Comparison of ENCODE assay signal across 8 mouse cellular contexts in genomic region chr11:120352571-120353290, GRCm38 (mm10). TPM values are rescaled to one million over a fixed set of nuclear protein-coding genes. Genes with fewer than 3 reads are reported as not detected.
DNase-seq lines count a peak whose midpoint lies in the region; ATAC-seq and TF ChIP-seq lines count a peak whose summit lies in the region.

No protein-coding gene starts in this region.

- H3K27ac ChIP-seq in kidney, embryonic 14.5 days (ENCODE audit: low read depth, low read length) = peak overlapping the region; percentile 25
- H3K27ac ChIP-seq in forebrain, embryonic 14.5 days (ENCODE audit: low read depth, low read length) = peak overlapping the region; percentile 66; the same call in 1 of the 2 replicates
- H3K27ac ChIP-seq in intestine, embryonic 15.5 days = peak overlapping the region; percentile 100
- H3K27ac ChIP-seq in lung, postnatal 0 days (ENCODE audit: low read length) = peak overlapping the region; percentile 84
- peak overlapping the region; percentile 100 for H3K27ac ChIP-seq in stomach, postnatal 0 days (replicated peaks)

- no peak for TF ChIP-seq CTCF in lung, postnatal 0 days (IDR thresholded peaks at IDR 0.05)
- no peak for TF ChIP-seq CTCF in stomach, postnatal 0 days (IDR thresholded peaks at IDR 0.05; ENCODE audit: low read depth)

- H3K27me3 ChIP-seq in kidney, embryonic 14.5 days (ENCODE audit: control insufficient read depth, insufficient read depth, low read length) = no peaks in the 10 kb centered on the region
- H3K27me3 ChIP-seq in forebrain, embryonic 14.5 days (replicated peaks; ENCODE audit: control insufficient read depth, insufficient read depth, low read length) = no peaks in the 10 kb centered on the region
- no peaks in the 10 kb centered on the region for H3K27me3 ChIP-seq in intestine, embryonic 15.5 days (replicated peaks)
- no peaks in the 10 kb centered on the region for H3K27me3 ChIP-seq in lung, postnatal 0 days (replicated peaks; ENCODE audit: insufficient read depth, low read length)
- no peaks in the 10 kb centered on the region for H3K27me3 ChIP-seq in stomach, postnatal 0 days (ENCODE audit: control insufficient read depth, insufficient read depth, low read length)

- no peaks in the 10 kb centered on the region for H3K9me3 ChIP-seq in kidney, embryonic 14.5 days (ENCODE audit: control insufficient read depth, low read length)
- no peaks in the 10 kb centered on the region for H3K9me3 ChIP-seq in forebrain, embryonic 14.5 days (replicated peaks; ENCODE audit: control insufficient read depth, low read length)
- no peaks in the 10 kb centered on the region for H3K9me3 ChIP-seq in intestine, embryonic 15.5 days
- no peaks in the 10 kb centered on the region for H3K9me3 ChIP-seq in lung, postnatal 0 days (ENCODE audit: low read length)
- H3K9me3 ChIP-seq in stomach, postnatal 0 days (ENCODE audit: control insufficient read depth, low read length) = no peaks in the 10 kb centered on the region

- no peak for DNase-seq in kidney, adult 8-10 months
- DNase-seq in T-cell, adult 2 months (ENCODE audit: low spot score) = peak; percentile 20
- peak; percentile 62 for DNase-seq in forebrain, embryonic 14.5 days (ENCODE audit: low spot score)
- DNase-seq in lung, postnatal 0 days (ENCODE audit: low spot score) = peak; percentile 75
- peak; percentile 58 for DNase-seq in stomach, postnatal 0 days (ENCODE audit: low spot score)
- DNase-seq in ovary, postnatal 36 days (ENCODE audit: low spot score) = no peak

- H3K36me3 ChIP-seq in kidney, embryonic 14.5 days (ENCODE audit: control insufficient read depth, insufficient read depth, low read length) = no peaks in the 10 kb centered on the region
- H3K36me3 ChIP-seq in forebrain, embryonic 14.5 days (ENCODE audit: control insufficient read depth, insufficient read depth, low read length) = no peaks in the 10 kb centered on the region
- no peaks in the 10 kb centered on the region for H3K36me3 ChIP-seq in intestine, embryonic 15.5 days
- H3K36me3 ChIP-seq in lung, postnatal 0 days (ENCODE audit: insufficient read depth, low read length) = no peaks in the 10 kb centered on the region
- H3K36me3 ChIP-seq in stomach, postnatal 0 days (ENCODE audit: control insufficient read depth, insufficient read depth, low read length) = no peaks in the 10 kb centered on the region

- H3K9ac ChIP-seq in kidney, embryonic 14.5 days (ENCODE audit: low read depth, low read length) = no peak overlapping the region
- H3K9ac ChIP-seq in forebrain, embryonic 14.5 days (ENCODE audit: low read length) = peak overlapping the region; percentile 35; the same call in 1 of the 2 replicates
- H3K9ac ChIP-seq in intestine, embryonic 15.5 days = 0 out of 2 replicates have a peak overlapping the region, but pooled peaks have one; percentile 20
- H3K9ac ChIP-seq in lung, postnatal 0 days (replicated peaks; ENCODE audit: low read depth) = 0 out of 2 replicates have a peak overlapping the region, but pooled peaks have one; percentile 4
- peak overlapping the region; percentile 41; the same call in 1 of the 2 replicates for H3K9ac ChIP-seq in stomach, postnatal 0 days (ENCODE audit: low read length)

- no peak overlapping the region for H3K4me2 ChIP-seq in kidney, embryonic 14.5 days (replicated peaks; ENCODE audit: low read depth, low read length)
- H3K4me2 ChIP-seq in forebrain, embryonic 14.5 days (ENCODE audit: low read length) = no peak overlapping the region
- H3K4me2 ChIP-seq in intestine, embryonic 15.5 days (replicated peaks) = no peak overlapping the region
- no peak overlapping the region for H3K4me2 ChIP-seq in lung, postnatal 0 days (replicated peaks; ENCODE audit: low read depth, low read length)
- H3K4me2 ChIP-seq in stomach, postnatal 0 days (replicated peaks; ENCODE audit: low read depth) = no peak overlapping the region; the same call in 1 of the 2 replicates

- 56% methylated on average over 13 of the region's 13 CpGs for WGBS in kidney, embryonic 14.5 days
- WGBS in forebrain, embryonic 14.5 days = 65% methylated on average over 13 of the region's 13 CpGs
- 55% methylated on average over 13 of the region's 13 CpGs for WGBS in intestine, embryonic 15.5 days
- 49% methylated on average over 13 of the region's 13 CpGs for WGBS in lung, postnatal 0 days
- WGBS in stomach, postnatal 0 days = 38% methylated on average over 13 of the region's 13 CpGs

- peaks cover 29% of the 10 kb centered on the region for H3K4me1 ChIP-seq in kidney, embryonic 14.5 days (ENCODE audit: control insufficient read depth, insufficient read depth, low read length)
- H3K4me1 ChIP-seq in forebrain, embryonic 14.5 days (ENCODE audit: control insufficient read depth, insufficient read depth, low read length) = peaks cover 21% of the 10 kb centered on the region
- H3K4me1 ChIP-seq in intestine, embryonic 15.5 days (replicated peaks) = peaks cover 54% of the 10 kb centered on the region
- peaks cover 29% of the 10 kb centered on the region for H3K4me1 ChIP-seq in lung, postnatal 0 days (ENCODE audit: insufficient read depth, low read depth, low read length)
- H3K4me1 ChIP-seq in stomach, postnatal 0 days (replicated peaks; ENCODE audit: control insufficient read depth, insufficient read depth) = peaks cover 15% of the 10 kb centered on the region

- H3K4me3 ChIP-seq in kidney, embryonic 14.5 days (ENCODE audit: low read length) = no peak overlapping the region
- H3K4me3 ChIP-seq in forebrain, embryonic 14.5 days (ENCODE audit: low read depth, low read length) = no peak overlapping the region
- no peak overlapping the region for H3K4me3 ChIP-seq in intestine, embryonic 15.5 days (replicated peaks)
- no peak overlapping the region for H3K4me3 ChIP-seq in lung, postnatal 0 days (ENCODE audit: low read depth, low read length)
- H3K4me3 ChIP-seq in stomach, postnatal 0 days (ENCODE audit: low read depth, low read length) = no peak overlapping the region

- TF ChIP-seq EP300 in lung, postnatal 0 days (IDR thresholded peaks at IDR 0.05) = peak; percentile 53; the same call in 1 of the 2 replicates
- TF ChIP-seq EP300 in stomach, postnatal 0 days (optimal IDR thresholded peaks at IDR 0.05) = no peak

- ATAC-seq in kidney, embryonic 14.5 days (ENCODE audit: low FRiP score, low TSS enrichment) = no peak
- no peak for ATAC-seq in forebrain, embryonic 14.5 days
- no peak for ATAC-seq in intestine, embryonic 15.5 days
- ATAC-seq in lung, postnatal 0 days = no peak
- no peak for ATAC-seq in stomach, postnatal 0 days (ENCODE audit: low FRiP score, low TSS enrichment)

RNA-seq across cellular contexts. Expression of gene Actg1, which starts 4.4 kb away (rescaled TPM):
- 2,303 and 2,603 TPM in 2 replicates for polyA plus RNA-seq in kidney, embryonic 14.5 days (2014; fragmentation: Nextera tagmentation; extraction: Ambion mirVana)
- polyA plus RNA-seq in forebrain, embryonic 14.5 days (2014; fragmentation: Nextera tagmentation; extraction: Ambion mirVana) = 3,852 and 3,863 TPM in 2 replicates
- 2,607 and 2,658 TPM in 2 replicates for polyA plus RNA-seq in intestine, embryonic 15.5 days (2015; fragmentation: Nextera tagmentation; extraction: Ambion mirVana)
- 1,989 and 2,317 TPM in 2 replicates for polyA plus RNA-seq in lung, postnatal 0 days (2015; fragmentation: Nextera tagmentation; extraction: Ambion mirVana)
- polyA plus RNA-seq in stomach, postnatal 0 days (2015; fragmentation: Nextera tagmentation; extraction: Ambion mirVana) = 2,268 and 2,377 TPM in 2 replicates

RNA-seq across cellular contexts. Expression of gene Fscn2, which starts 8.6 kb away (rescaled TPM):
- 0.62 and 1.6 TPM in 2 replicates for polyA plus RNA-seq in kidney, embryonic 14.5 days (2014; fragmentation: Nextera tagmentation; extraction: Ambion mirVana)
- polyA plus RNA-seq in forebrain, embryonic 14.5 days (2014; fragmentation: Nextera tagmentation; extraction: Ambion mirVana) = 0.75 and 1.4 TPM in 2 replicates
- polyA plus RNA-seq in intestine, embryonic 15.5 days (2015; fragmentation: Nextera tagmentation; extraction: Ambion mirVana) = 0.18 TPM in 1 of 2 replicates, not detected in the other
- 0.36 and 0.74 TPM in 2 replicates for polyA plus RNA-seq in lung, postnatal 0 days (2015; fragmentation: Nextera tagmentation; extraction: Ambion mirVana)
- polyA plus RNA-seq in stomach, postnatal 0 days (2015; fragmentation: Nextera tagmentation; extraction: Ambion mirVana) = 0.41 and 0.47 TPM in 2 replicates

RNA-seq across cellular contexts. Expression of gene Faap100, which starts 25.8 kb away (rescaled TPM):
- 32.1 and 40.3 TPM in 2 replicates for polyA plus RNA-seq in kidney, embryonic 14.5 days (2014; fragmentation: Nextera tagmentation; extraction: Ambion mirVana)
- polyA plus RNA-seq in forebrain, embryonic 14.5 days (2014; fragmentation: Nextera tagmentation; extraction: Ambion mirVana) = 51.7 and 71.1 TPM in 2 replicates
- polyA plus RNA-seq in intestine, embryonic 15.5 days (2015; fragmentation: Nextera tagmentation; extraction: Ambion mirVana) = 24.2 and 29.4 TPM in 2 replicates
- polyA plus RNA-seq in lung, postnatal 0 days (2015; fragmentation: Nextera tagmentation; extraction: Ambion mirVana) = 18.1 and 19.6 TPM in 2 replicates
- 14.3 and 15.3 TPM in 2 replicates for polyA plus RNA-seq in stomach, postnatal 0 days (2015; fragmentation: Nextera tagmentation; extraction: Ambion mirVana)

Comparison
In these comparisons a context has a peak if more than half of its experiments do, and no peak if none do; other contexts are left out.
1. H3K27ac ChIP-seq: peak in every context shown above with its lines; median percentile 100 in intestine, embryonic 15.5 days; 100 in stomach, postnatal 0 days; 84 in lung, postnatal 0 days; 66 in forebrain, embryonic 14.5 days; 25 in kidney, embryonic 14.5 days.
2. DNase-seq: peak in T-cell, adult 2 months (single experiment), forebrain, embryonic 14.5 days (single experiment), lung, postnatal 0 days (single experiment) and stomach, postnatal 0 days (single experiment); none in kidney, adult 8-10 months (0 of 2) and ovary, postnatal 36 days (single experiment).